Mouse (Mus musculus) ovary, postnatal 10 days (tissue): ENCODE results near the gene Scn10a.

Experiments
- DNase-seq: peaks from one replicate; pipeline ENCODE4 v3.0.0; 2022; ENCODE audit warnings: low spot score

Scn10a gene

DNA sequence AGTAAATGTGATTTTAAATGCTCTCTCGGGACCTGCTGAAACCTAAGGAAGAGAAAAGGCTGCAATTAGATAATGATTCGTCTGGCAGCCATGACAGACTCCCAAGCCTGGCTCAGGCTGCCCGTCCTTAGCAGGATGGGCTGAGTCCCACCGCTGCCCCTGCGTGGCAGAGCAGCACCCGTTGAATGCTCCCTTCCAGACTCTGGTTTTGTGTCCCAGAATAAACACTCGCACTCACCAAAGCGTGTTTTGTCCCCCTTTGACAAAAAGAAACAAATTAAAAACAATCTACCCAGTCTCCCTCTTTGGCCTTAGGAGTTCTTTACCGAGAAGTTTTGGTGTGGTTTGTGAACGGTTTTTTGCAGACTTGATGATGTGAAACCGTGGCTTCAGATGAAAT, at the start of gene Scn10a:
TSS of gene Scn10a (minus strand) at position 101 of the 400 bp plus-strand sequence.
- no peak for DNase-seq

DNA sequence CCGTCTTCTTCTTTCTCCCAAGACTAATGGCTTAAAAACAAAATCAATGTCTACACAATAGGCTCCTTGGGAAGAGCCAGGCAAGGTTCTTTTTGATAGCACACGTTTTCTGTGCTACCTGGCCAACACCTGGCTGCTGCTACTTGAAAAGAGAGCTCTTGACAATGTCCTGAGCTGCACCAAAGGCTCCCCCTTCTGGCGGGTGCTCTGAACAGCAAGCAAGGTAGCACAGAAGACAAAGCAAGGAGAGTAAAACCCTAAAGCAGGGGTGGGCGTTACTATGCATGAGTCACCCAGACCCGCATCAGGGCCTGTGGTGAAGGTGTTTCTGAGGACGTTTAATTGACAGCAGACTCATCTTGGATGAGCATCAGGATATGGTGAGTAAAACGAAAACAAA, 49.5 kb upstream of the Scn10a start:
- DNase-seq = no peak

DNA sequence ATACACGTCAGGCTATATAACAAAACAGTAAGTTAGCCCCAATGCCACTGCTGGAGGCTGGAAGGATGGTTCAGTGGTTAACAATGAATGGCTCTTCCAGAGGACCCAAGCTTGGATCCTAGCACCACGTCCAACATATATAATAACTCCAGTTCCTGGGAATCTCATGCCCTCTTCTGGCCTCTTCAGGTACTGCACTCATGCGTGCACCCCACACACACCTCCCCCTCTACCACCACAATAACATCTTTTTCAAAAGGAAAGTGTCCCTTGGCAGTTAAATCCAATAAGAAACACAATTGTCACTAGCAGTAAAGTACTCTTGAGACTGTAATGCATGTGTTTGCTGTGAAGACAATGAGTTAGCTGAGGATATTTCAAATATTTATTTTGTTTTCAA, 41.1 kb upstream of the Scn10a start:
- no peak for DNase-seq

DNA sequence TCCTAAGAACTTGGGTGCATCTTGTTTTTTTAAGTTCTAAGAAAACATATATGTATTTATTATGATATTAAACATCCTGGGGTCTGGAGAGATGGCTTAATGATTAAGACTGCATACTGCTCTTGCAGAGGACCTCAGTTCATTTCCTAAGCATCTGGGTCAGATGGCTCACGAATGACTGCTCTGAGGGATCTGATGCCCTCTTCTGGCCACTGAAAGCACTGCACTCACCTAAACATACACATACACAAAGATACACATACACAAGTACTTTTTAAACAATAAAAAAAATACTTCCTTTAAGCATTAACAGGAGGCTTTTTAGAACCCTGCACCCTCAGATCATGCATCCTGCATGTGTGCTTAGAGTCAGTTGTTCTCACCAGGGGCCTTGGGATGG, 40.3 kb upstream of the Scn10a start:
- DNase-seq = no peak

DNA sequence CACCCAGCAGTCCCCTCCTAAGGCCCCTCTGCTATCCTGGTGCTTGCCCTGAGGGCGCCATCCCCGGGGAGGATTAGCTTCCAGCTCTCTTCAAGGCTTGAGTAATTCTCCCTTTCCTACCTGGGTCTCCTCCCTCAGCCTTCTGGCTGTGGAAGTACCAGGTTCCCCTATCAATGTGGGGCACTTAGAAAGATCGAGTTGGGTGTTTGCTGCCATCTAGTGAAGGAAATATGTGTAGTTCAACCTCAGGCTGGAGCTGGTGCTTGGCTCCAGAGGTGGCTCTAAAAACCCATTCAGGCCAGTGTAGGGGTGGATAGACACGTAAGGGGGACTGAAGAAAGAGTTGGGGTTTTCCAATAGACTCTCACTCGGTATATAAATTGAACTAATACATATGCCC, 32.4 kb upstream of the Scn10a start:
- DNase-seq = no peak

DNA sequence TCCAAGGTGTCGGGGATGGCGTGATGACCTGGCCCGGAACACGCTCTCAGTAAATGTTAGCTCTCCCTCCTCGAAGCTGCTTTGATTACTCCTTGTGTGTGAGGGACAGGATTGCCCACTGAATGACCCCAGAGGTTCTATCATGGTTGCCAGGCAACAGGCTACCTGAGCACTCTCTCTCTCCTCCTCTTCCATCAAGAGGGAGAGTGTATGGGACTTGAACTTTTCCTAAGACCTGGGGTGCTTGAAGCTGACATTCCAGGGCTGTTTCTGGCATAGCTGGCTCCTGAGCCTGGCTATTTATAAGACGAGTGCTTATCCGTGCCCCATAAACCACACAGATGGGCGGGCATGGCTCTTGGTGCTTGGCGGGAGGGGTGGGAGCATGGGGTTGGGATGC, 30.0 kb upstream of the Scn10a start:
- no peak for DNase-seq

DNA sequence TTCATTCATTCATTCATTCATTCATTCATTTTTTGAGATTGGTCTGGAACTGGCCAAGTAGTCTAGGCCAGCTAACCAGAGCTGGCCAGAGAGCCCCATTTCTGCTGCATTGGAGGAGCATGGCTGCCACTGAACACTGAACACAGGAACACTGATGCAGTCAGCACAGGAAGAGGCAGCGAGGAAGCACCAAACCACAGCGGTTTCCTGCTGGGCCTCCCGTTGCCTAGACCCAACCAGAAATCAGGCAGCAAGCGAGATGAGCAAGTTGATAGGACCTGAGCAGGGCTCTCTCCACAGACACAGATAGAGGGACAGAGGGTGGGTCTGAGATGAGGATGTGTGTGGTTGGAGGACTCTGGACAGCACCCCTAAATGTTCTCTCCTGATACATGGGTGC, 24.8 kb upstream of the Scn10a start:
- DNase-seq = no peak

DNA sequence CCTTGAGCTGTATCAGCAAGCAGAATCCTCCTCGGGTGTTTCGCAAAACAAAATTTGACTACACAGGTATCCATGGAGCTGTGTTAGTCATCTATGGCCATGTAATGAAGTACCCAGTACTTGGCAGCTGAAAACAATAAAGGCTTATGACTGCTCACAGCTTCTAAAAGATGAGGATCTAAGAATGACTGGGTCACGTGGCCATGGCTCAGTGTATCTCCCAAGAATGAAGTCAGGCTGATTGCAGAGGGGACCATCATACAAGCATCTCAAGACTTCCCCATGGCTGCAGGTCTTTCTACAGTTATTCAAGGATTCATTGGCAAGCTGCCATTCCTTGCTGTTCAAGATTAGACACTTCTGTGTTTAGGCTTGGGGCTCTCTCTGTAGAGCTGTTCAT, 24.2 kb upstream of the Scn10a start:
- no peak for DNase-seq

DNA sequence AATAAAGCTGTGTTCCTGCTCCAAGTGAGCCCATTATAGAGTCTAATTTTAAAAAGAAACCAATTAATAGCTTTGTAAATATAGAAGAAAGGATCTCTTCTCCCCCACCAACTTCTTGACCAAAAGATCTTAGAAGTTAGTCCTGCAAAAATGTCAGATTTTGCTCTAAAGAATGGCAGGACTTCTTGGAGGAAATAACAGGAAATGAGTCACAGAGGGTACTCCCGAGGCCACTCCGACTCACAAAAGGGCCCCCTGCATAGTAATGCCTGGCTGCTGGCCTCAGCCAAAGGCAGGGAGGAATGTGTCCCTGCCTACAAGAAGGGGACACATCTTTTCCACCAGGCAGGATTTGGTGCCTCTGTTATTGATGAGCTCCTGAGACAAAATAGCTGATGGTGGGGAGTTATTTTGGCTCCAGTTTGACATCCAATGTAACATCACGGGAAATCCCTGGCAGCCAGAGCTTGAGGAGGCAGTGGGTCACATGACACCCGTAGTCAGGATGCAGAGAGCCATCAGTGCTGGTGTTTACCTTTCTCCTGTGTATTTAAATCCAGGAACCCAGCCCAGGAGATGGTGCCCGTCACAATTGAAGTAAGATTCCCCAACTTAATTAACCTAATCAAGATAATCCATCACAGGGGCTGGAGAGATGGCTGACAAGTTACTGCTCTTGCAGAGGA, 22.1 kb upstream of the Scn10a start:
- no peak for DNase-seq

DNA sequence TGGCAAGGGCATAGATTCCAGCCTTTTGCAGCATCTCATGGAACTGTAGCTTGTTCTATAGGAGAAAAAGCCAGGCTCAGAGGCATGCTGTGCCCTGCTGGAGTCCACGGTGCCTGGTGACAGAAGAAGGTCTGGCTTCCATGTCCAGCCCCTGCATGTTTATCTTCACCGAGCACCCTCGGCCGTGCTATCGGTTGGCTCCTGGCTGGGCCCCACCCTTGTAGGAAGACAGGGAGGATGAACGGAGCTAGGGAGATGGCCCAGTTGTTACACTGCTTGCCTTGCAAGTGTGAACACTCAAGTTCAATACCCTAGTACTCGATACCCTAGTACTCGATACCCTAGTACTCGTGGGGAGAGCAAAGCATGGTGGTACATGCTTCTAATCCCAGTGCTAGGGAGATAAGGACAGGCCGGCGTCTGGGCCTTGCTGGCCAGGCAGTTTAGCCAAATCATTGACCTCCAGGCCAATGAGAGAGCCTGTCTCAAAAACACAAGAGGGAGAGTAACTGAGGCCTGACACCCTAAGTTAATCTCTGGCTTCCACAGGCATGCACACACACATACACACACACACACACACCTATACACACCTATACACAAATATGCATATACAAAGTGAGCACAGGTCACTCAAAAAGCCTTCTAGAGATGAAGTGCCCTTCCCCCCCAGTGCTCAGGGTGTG, 9.4 kb upstream of the Scn10a start:
- DNase-seq = no peak

DNA sequence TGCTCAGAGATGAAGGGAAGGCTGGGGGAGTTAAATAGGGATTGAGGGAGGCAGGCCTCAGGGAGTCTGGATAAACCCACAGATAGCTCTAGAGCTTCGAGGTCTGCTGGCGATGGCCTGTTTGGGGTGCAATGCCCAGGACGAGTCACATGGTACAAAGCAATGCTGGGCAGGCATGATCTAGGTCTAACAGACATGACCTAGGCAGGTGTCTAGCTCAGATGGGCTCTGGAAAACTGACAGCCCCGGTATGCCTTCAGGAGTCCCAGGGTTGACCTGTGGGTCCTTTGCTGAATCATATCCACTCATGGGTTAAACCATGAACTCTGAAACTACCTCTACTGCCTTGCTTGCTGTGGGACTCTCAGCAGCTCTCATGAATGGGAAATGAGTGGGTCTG, 7.9 kb upstream of the Scn10a start:
- DNase-seq = no peak

DNA sequence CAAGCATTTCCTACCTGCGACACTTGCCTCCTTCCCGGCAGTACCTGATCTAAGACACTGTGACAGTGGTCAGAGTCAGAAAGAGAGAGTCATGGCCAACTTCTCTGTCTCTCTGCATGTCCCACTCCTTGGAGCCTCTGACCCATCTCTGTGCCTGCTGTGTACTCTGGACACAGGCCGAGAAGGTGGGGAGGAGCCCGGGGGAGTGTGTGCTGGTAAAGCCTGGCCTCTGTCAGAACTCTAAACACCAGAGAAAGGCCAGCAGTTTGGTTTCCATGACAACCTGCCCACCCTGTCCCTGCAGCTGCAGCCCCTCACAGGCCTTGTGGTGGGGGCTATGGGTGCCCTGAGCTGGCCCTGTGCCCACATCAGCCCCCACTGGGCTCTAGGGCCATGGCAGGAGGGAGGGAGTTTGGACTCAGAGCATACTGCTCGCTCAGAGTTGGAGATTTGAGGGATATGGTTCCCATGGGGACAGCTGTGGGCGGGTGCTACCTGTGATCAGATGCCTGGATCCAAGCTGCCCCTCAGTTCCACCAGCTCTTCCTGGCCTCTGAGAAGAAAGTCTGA, 6.3 kb upstream of the Scn10a start:
- DNase-seq = no peak

DNA sequence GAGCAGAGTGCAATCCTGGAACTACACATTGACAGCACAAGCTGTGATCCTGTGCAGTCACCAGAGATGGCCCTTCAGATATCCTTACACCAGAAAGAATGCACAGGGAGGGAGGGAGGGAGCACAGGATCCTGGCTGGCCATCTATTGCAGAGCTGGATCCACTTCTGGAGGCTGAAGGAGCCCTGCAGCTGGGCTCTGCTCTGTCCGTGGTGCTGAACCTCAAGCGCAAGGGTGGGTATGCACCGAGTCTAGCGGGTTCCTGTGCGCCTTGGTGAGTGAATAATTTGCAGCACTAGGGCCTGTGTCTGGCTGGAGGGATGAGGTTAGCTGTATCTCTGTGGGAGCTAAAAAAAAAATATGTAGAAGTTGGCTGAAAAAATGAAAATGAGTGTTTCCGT, 12.4 kb downstream of the Scn10a start:
- DNase-seq = peak; percentile 62

DNA sequence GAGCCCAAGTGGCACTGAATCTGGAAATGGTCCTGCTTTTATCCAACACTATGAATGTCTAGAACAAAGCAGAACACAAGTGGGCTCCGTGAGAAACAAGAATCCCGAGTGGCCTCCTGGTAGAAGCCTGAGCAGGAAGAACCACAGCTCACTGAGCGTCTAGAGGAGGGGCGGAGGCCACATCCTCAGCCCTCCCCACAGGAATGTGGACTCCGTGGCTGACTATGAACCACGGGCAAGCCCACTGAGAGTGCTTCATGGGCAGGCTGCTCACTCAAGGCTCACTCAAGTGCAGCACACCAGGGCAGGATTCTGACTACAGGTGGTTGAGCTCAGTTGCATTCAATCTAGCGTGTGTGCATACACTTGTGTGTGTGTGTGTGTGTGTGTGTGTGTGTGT, 27.6 kb downstream of the Scn10a start:
- no peak for DNase-seq

DNA sequence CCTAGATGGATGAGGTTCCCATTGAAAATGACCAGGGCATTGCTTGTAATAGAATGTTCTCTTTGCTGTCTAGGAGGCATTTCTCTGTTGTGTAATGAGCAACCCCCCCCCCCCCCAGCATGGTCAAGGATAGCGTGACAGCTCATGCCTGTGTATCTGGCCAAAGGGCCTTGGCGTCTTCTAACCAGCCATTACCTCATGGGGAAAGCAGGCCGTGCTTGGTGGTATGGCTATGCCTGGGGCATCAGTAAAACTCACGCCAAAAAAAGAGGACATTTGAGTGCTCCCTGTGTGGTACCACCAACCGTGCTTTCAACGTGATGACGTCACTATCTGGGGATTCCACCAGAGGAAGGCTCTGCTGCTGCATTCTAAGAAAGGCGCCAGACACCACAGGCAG, 28.1 kb downstream of the Scn10a start:
- DNase-seq = no peak

DNA sequence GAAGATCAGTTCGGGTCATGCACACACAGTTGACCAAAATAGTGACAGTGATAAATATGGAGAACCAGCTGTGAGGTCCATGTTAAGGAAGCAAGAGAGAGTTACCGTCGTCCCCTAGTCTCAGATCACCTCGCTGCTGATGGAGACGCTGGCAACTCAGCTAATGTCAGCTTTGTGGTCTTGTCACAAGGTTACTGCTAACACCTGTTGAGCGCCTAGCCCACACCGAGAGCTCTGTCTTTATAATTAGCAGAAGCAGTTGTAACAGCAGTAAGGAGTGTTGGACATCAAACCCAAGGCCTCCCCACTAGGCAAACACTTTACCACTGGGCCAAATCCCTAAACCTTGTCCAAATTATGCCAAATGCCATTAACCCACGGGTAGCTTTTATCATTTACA, 31.2 kb downstream of the Scn10a start:
- DNase-seq = no peak

DNA sequence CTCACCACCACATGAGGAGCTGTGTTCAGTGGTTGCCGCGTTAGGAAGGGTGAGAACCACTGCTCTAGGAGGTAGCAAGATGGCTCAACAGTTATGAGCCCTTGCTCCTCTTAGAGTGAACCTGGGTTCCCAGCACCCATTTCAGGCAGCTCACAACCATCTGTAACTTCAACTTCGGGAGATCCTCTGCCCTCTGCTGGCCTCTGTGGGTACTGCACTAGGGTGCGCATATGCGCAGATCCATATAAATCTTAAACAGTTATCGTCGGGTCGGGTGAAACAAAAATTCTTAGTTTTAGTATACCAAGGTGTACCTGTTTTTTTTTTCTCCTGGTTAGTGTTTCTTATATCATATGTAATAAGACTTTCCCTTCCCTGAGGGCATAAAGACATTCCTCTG, 32.9 kb downstream of the Scn10a start:
- no peak for DNase-seq

DNA sequence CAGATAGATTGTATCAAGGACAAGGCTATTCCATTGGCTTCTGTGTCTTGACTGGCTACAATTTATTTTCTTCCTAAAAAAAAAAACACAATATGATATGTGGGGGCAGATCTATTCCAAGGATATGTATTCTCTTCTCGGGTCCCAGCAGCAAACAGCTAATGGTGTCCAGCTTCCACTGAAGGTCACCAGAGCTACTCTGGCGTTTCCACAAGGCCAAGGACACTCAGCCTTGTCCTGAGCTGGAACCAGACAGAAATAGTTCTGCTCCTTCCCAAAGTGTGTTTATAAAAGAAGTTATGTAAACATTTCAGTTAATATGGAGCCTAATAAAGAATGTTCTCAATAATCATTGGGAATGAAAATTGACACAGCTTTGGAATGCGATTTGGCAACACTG, 38.2 kb downstream of the Scn10a start:
- DNase-seq = no peak

DNA sequence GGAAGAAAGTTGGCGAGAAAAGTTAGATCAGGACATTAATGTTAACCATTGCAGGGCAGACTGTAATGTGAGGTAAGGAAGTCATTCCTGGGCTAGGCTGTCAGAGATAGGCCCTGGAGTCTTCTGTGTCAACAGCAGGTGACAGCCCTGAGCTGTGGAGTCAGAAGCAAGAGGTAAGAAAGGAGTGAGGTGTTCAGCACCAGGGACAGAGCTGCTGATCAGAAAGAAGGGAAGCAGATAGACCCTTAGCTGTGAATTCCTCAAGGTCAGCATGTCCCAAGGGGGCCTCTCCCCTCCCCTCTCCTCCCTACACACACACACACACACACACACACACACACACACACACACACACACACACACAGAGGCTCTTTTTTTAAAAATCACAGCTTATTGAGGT, 55.0 kb downstream of the Scn10a start:
- DNase-seq = no peak

DNA sequence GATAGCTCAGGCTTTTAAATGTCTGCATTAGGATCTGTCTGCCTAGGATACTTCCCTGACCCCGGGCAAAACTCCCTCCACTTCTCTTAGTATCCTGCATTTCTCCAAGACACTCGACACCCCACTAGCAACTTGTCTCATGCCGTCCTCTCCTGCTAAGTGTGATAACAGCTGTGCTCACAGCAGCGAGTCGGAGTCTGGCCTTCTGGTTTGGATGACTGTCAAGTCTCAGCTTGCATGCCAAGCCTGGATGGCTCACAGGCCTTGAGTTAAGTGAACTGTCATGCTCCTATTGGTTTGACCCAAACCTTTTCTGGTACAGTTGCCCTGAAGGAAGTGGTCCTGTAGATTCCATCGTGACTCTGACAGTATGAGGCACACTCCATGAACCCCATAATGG, 63.0 kb downstream of the Scn10a start:
- DNase-seq = no peak

DNA sequence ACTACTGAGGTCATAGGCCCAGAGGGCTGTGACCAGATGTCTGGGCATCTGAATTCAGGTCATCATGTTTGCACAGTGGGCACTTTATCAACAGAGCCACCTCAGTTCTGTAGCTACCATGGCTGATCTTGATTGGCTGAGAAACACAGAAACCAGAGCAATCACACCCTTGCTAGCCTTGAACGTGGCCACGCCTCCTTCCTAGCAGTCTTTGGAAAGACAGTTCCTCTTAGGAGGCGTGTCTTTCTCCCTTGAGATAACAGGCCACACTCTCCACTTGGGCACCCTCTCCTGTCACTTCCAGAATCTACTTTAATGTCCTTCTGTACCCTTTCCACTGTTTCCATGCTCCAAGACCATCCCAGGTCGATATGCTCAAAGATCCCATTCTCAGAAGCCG, 65.4 kb downstream of the Scn10a start:
- DNase-seq = no peak

DNA sequence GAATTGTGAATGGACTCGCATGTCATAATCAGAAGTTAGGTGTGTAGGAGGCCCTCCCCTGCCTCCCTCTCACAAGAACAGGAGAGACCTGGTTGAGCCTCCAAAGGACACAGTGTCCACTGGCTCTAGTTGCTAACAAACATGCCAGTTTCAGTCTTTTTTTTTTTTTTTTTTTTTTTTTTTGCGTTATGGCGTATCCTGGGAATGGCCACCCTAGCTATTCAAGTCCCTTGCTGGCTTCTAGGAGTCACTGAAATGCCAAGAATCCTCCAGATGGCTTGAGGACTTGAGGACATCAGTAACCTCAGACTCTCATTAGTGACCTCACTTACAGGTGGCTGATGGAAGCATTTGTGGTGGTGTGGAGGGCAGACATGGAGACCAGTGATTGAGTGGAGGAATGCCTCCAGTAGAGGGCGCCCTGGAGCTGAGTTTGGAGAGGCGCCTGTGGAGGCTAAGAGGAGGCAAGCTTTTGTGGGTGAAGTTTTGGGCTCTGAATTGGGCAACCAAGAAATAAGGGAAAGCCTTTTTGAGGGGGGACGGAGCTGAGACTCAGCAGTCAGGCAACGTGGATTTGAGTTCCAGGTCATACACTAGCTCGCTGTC, 72.1 kb downstream of the Scn10a start:
- DNase-seq = no peak

DNA sequence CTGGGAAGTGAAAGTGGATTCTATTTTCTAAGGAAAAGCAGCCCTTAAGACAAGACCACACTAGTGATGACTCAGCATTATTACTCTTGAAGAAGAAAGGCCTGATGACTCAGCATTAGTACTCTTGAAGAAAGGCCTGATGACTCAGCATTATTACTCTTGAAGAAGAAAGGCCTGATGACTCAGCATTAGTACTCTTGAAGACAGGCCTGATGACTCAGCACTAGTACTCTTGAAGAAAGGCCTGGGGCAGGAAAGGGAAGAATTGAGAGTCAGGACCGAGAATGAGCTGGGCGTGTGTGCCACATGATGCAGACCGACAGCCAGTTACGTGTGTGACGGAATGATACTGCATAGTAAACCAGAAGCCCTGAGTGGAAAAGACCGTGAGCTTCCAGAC, 77.1 kb downstream of the Scn10a start:
- no peak for DNase-seq
